Mouse (Mus musculus) left cerebral cortex, adult 2 months (tissue): ENCODE results near the gene Mutyh. TPM values are rescaled to one million over a fixed set of nuclear protein-coding genes. Genes with fewer than 3 reads are reported as not detected.

Experiments used
- DNase-seq, 2 experiments: peaks; one replicate each; pipeline ENCODE4 v3.0.0; 2021 to 2022; ENCODE audit warnings: low spot score in 2 of 2, mixed read lengths in 1 of 2; ENCODE audit errors: extremely low spot score in 1 of 2
- H3K27ac ChIP-seq: fragments of 200-600 bp; 2 replicates; pipeline ENCODE4 v1.8.1; 2022
- H3K4me3 ChIP-seq: fragments of 200-600 bp; 2 replicates; pipeline ENCODE4 v1.8.1; 2022
- CTCF ChIP-seq: fragments of 200-600 bp; IDR thresholded peaks from 2 replicates; pipeline ENCODE4 v1.8.1; 2022; ENCODE audit warnings: antibody characterized with exemption, mild to moderate bottlenecking, moderate library complexity
- intact Hi-C: fragments of 180-260 bp; cut with DNase I; formaldehyde crosslinking; loops from one replicate; pipeline ENCODE4 v1.15.1; 2025
- total RNA-seq, 2 experiments: library from RNA; stranded (reverse); gene quantifications; 2 replicates each; pipeline ENCODE4 v1.2.3; 2021

The Mutyh gene
- total RNA-seq, 2 experiments from 2014 or later, result 2.5 to 3.8 TPM

DNA sequence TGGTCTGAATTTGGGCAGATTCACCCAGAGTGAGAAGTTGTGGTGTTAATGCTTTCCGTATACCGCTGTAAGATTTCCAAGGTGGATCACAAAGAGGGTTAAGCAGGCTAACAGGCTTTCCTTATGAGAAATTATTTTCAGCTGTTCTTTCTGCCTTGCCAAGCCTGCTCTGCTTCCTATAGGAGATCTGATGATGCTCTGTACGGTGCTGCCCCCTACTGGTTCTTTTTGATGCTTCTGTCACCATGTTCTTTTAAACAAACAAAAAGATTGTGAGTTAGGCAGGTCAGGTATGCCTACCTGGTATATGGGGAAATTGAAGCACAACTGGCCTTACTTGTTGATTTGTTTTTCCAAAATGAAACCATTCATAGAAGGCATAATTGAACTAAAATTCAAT, 18.6 kb upstream of the Mutyh start:
- H3K27ac ChIP-seq, result peak overlapping the region; percentile 41
- peak overlapping the region; percentile 4; the same call in 1 of the 2 replicates for H3K4me3 ChIP-seq
- peak; percentile 77 to 81 for DNase-seq
- intact Hi-C loops, result loop anchor here (1.0 kb wide), 1 partner anchor 70 kb away; no protein-coding TSS in a partner anchor
- TF ChIP-seq CTCF, result peak; percentile 87

DNA sequence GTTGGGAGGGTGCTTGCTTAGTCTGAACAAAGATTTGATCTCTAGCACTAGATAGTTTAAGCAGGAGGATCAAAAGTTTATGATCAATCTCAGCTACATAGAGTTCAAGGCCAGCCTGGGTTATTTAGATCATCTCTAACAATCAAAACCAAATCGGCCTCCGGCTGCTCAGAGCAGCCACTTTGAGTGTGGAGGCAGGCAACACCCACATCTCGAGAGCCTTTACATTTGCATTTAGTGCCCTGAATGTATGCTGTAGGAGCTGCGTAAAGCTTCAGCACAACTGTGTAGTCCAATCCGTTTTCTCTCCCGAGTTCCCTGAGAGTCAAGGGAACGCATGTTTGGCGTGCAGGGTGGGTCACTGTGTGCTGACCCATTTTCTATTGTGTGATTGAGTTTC, 15.1 kb upstream of the Mutyh start:
- DNase-seq, result no peak
- no peak overlapping the region for H3K27ac ChIP-seq
- H3K4me3 ChIP-seq, result no peak overlapping the region
- TF ChIP-seq CTCF, result no peak
- intact Hi-C loops, result no loop called here

DNA sequence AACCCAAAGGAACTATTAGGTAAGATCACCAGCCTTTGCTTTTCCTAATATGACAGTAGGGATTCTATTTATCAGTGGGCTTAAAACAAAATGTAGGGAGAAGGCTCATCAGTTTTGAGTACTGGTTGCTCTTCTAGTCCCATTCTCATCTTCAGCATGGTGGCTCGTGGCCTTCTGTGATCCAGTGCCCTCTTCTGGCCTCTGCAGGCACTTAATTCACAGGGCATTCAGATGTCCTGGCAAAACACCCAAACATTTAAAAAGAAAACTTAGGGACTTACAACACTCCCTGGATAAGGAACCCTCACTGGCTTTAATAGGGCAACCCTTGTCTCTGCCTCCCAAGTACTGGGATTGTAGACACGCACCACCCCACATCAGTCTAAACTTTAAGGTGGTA, 13.2 kb upstream of the Mutyh start:
- Histone ChIP-seq H3K4me3 (no peak overlapping the region), H3K27ac (no peak overlapping the region)
- no peak; the same call in 1 of the 2 replicates for TF ChIP-seq CTCF
- no peak for DNase-seq
- intact Hi-C loops, result no loop called here

DNA sequence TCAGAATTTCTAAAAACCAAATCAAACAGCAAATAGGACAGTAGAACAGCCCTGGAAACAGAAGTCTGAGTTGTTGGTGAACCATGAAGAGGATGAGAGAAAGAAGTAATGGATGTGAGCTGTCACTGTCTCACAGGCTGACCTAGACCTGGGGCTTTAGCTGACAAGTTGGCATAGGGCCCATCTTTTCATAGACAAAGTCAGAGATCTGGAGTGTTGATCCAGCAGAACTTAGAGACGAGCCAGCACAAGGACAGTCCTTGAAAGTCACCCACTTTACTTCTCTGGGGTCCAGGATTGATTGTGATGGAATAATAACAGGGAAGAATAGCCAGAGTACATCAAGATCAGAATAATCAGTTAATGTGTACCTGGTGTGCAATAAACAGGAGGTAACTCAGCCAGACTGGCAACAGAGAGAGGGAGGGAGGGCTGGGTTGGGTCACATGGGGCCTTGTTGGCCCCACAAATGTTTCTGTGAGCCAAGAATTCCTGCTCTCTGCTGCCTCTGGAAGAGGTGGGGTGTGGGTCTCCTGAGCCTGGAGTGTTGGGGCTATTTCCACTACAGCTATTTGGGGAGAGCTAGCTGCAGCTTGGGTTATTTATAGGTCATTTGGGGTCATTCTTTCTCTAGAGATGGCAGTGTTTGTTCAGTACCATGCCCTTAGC, 10.9 kb upstream of the Mutyh start:
- TF ChIP-seq CTCF, result no peak
- H3K27ac ChIP-seq, result no peak overlapping the region
- no peak overlapping the region for H3K4me3 ChIP-seq
- intact Hi-C loops, result no loop called here
- no peak for DNase-seq

DNA sequence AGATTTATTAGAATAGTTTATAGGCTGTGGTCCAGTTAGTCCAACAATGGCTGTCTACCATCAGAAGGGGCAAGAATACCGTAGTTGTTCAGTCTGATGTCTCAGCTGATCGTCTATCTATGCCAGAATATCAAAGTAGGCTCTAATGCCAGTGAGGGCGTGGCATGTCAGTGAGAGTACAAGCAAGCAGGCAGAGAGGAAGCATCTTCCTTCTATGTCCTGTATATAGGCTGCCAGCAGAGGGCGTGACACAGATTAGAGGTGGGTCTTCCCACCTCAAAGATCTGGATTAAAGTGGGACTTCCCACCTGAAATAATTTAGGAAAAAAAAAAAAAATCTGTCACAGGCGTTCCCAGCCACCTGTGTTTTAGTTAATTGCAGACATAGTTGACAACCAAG, 7.6 kb upstream of the Mutyh start:
- intact Hi-C loops, result no loop called here
- no peak for DNase-seq
- Histone ChIP-seq H3K27ac (no peak overlapping the region), H3K4me3 (no peak overlapping the region)
- peak; percentile 48 for TF ChIP-seq CTCF

DNA sequence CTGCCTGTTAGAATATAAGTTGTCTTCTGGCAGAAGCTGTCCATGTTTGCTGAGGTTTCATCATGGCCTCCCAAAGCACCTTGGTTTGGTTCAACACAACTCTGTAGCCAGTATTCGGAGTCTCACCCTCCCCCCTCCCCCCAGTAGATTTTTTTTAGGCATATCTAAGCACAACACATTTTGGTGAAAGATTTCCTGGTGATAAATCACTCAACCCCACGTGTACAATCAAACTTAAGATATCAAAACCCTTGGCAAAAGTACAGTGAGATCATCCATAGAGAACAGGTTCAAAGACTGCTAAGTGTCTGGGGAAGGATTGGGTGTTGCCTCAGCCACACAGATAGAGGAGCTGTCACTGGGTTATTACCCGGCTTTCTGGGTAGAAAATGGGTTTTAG, 3.5 kb downstream of the Mutyh start:
- DNase-seq, result no peak
- no peak overlapping the region for H3K4me3 ChIP-seq
- no peak for TF ChIP-seq CTCF
- intact Hi-C loops, result no loop called here
- H3K27ac ChIP-seq, result no peak overlapping the region

DNA sequence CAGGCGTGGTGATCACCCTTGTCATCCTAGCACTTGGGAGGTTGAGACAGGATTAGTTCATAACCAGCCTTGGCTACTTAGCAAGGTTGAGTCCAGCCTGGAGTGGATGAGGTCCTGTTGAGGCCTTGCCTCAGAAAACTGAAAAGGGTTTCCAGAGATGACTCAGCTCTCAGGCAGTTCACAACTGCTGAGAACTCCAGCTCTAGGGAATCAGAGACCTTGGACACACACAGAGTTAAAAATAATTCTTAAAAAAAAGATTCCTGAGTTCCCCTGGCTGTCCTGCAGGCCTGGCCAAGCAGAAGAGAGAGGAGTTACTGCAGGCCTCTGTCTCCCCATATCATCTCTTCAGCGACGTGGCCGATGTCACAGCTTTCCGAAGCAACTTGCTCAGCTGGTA, 7.8 kb downstream of the Mutyh start:
- TF ChIP-seq CTCF, result no peak
- no peak for DNase-seq
- H3K27ac ChIP-seq, result no peak overlapping the region
- intact Hi-C loops, result no loop called here
- no peak overlapping the region for H3K4me3 ChIP-seq

DNA sequence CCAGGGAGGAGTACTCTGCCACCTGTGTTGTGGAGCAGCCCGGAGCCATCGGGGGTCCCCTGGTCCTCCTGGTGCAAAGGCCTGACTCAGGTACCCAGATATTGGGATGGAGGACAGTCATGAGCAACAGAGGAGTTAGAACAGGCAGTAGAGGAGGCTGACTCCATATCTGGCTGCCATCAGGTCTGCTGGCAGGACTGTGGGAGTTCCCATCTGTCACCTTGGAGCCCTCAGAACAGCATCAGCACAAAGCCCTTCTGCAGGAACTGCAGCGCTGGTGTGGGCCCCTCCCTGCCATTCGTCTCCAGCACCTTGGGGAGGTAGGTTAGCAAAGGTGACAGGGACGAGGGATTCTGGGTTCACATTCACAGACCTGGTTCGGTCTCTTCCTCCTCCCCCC, 10.0 kb downstream of the Mutyh start:
- intact Hi-C loops, result no loop called here
- TF ChIP-seq CTCF, result no peak
- no peak overlapping the region for H3K4me3 ChIP-seq
- H3K27ac ChIP-seq, result no peak overlapping the region
- DNase-seq, result no peak

DNA sequence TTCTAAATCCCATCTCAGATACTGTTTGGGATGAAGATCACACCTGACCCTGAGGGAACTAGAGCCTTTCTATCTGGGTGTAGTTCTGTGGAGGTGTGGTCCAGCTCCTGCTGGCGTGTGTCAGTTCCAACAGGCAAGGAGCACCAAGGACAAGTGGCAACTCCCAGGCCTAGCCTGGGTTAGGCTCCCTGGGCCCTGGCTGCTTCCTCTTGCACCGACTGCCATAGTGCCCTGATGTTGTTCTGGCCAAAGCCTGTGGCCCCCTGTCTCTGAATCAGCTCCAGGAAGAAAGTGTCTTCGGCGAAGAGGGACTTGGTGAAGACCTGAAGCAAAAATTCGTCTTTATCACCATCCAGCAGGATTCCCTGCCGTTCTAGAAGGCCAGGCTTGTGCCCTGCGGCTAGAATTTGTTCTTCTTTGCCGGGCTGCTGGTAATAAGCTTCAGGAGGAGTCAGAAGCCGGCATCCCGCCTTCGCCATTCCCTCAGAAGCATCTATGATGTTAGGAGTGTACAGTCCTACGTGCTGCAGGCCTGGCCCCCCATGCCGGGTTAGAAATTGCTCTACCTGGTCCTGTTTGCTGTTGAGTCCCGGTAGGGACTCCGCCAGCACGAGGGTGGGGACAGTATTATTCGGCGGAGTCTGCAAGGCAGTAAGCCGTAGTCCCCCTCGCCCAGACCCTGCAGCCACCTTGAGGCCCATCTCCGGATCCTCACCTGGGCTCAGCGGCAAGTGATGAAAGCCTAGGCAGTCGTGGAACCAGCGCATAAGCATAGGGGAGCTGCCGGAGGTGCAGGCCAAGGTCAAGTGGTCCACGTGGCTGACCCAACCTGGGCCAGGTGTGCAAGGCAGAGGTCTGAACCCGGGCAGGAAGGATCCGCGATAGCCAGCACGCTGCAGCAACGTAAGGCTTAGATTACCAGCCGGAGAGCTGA, 12.7 kb downstream of the Mutyh start:
- DNase-seq, result no peak
- Histone ChIP-seq H3K27ac (no peak overlapping the region), H3K4me3 (peak overlapping the region; percentile 52)
- intact Hi-C loops, result loop anchor here (5.0 kb wide), 1 partner anchor 312 kb away; the partner anchor contains the start of gene Plk3
- TF ChIP-seq CTCF, result no peak

DNA sequence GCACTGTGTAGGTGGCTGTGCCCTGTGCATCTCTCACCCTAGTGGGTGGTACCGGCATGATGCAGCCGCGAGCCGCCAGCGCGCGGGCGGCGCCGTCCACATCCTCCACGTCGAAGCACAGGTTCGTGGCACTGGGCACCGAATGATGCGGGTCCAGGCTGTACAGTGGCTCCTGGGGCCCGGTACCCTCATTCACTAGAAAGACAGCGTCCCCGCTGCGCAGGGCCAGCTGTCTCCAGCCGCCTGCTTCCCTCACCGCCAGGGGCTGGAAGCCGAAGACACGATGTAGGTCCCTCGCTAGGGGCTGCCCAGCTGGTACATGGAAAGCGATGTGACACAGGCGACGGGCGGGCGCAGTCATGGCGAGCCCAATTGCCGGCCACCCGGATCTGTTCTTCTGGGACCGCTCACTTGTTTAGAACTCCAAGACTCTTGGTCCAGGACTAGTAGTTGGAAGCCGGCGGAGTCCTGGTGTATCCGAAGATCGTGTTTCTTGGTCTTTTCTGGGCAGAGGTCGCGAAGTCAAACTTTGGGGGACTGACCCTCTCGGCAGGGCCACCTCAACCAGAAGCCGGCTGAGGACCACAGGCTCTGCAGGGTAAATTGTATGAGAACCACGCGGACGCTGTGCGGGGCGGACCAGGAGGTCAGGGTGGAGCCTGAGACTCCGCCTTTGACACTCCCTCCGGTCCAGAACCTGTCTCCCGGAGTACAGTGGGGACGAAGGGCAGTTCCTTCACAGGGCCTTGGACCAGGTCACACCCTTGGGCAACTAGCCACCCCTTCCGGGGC, 13.6 kb downstream of the Mutyh start:
- peak; percentile 34 for TF ChIP-seq CTCF
- DNase-seq, result peak; percentile 35 to 40
- peak overlapping the region; percentile 52 for H3K4me3 ChIP-seq
- intact Hi-C loops, result loop anchor here (5.0 kb wide), 1 partner anchor 311 kb away; the partner anchor contains the start of gene Plk3
- no peak overlapping the region for H3K27ac ChIP-seq

DNA sequence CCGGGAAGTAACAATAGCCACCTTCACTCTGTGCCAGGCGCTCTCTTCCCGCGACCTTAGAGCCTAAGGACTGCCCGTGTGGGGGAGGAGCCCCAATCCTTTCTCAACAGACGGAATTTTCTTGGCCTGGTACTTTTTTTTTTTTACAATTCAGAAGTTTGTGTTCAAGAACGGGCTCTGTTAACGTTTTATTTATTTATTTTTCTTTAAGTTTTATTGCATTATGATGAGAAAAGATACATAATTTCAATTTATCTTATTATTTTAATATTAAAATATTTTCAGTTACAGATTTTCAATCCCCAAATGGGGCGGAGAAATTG, 14.1 kb downstream of the Mutyh start, which contains the start of gene Hpdl:
Gene Hpdl, minus strand, starts transcription at position 14 of the 323 bp plus-strand sequence.
- TF ChIP-seq CTCF, result no peak
- H3K27ac ChIP-seq, result no peak within 1 kb of the TSS
- no peak for DNase-seq
- intact Hi-C loops, result loop anchor here (5.0 kb wide), 1 partner anchor 311 kb away; the partner anchor contains the start of gene Plk3
- H3K4me3 ChIP-seq, result peak within 1 kb of the TSS; percentile 52
